Mouse (Mus musculus): Measurements from ENCODE around the gene Guca2b. TPM values are rescaled to one million over a fixed set of nuclear protein-coding genes. Genes with fewer than 3 reads are reported as not detected.

The Guca2b gene
- polyA plus RNA-seq, 1 experiment from 2014 or later: 1.1 TPM

Other genes starting within 250 kb of the Guca2b start
- 17.3 and 22.1 TPM in 2 replicates for gene Ccdc30, start 243.4 kb downstream of the Guca2b start, polyA plus RNA-seq (2015; fragmentation: Nextera tagmentation; extraction: Ambion mirVana)
- 41.9 and 43.8 TPM in 2 replicates for gene Ppcs, start 236.5 kb downstream of the Guca2b start, polyA plus RNA-seq (2015; fragmentation: Nextera tagmentation; extraction: Ambion mirVana)
- 0.41 and 0.46 TPM in 2 replicates for gene Zmynd12, start 236.1 kb downstream of the Guca2b start, polyA plus RNA-seq (2015; fragmentation: Nextera tagmentation; extraction: Ambion mirVana)
- gene Rimkla, start 166.3 kb downstream of the Guca2b start, polyA plus RNA-seq (2015; fragmentation: Nextera tagmentation; extraction: Ambion mirVana): 0.21 and 0.25 TPM in 2 replicates
- 11.4 and 13.5 TPM in 2 replicates for gene Foxj3, start 122.0 kb downstream of the Guca2b start, polyA plus RNA-seq (2015; fragmentation: Nextera tagmentation; extraction: Ambion mirVana)
- gene Frg2f1, start 119.4 kb downstream of the Guca2b start, polyA plus RNA-seq (2015; fragmentation: Nextera tagmentation; extraction: Ambion mirVana): 3.1 and 4.2 TPM in 2 replicates
- 0.69 TPM in 1 of 2 replicates, not detected in the other for gene Guca2a, start 21.2 kb downstream of the Guca2b start, polyA plus RNA-seq (2015; fragmentation: Nextera tagmentation; extraction: Ambion mirVana)
- gene Hivep3, start 74.8 kb upstream of the Guca2b start, polyA plus RNA-seq (2015; fragmentation: Nextera tagmentation; extraction: Ambion mirVana): 23.3 and 23.7 TPM in 2 replicates

All from thymus, postnatal 0 days (tissue).